Mouse (Mus musculus) midbrain, embryonic 15.5 days (tissue): ENCODE results near the gene Naa38. TPM values are rescaled to one million over a fixed set of nuclear protein-coding genes. Genes with fewer than 3 reads are reported as not detected.

Source experiments
- ATAC-seq: fragments of 200-750 bp; cut with Nextera tagmentation; replicated peaks from 2 replicates; pipeline ENCODE4 v1.8.0; 2017; ENCODE audit warnings: moderate TSS enrichment
- H3K27ac ChIP-seq: fragments of 300-500 bp; sonication (generic); 2 replicates; pipeline ENCODE4 v1.5.1; 2015; ENCODE audit warnings: mild to moderate bottlenecking, inconsistent platforms
- H3K27me3 ChIP-seq: fragments of 300-500 bp; sonication (generic); replicated peaks from 2 replicates; pipeline ENCODE4 v1.6.1; 2015; ENCODE audit warnings: inconsistent platforms
- H3K36me3 ChIP-seq: fragments of 300-500 bp; sonication (generic); replicated peaks from 2 replicates; pipeline ENCODE4 v1.6.1; 2015; ENCODE audit warnings: inconsistent platforms
- H3K4me1 ChIP-seq: fragments of 300-500 bp; sonication (generic); 2 replicates; pipeline ENCODE4 v1.6.1; 2015; ENCODE audit warnings: inconsistent platforms
- H3K4me2 ChIP-seq: fragments of 300-500 bp; sonication (generic); 2 replicates; pipeline ENCODE4 v1.6.1; 2015; ENCODE audit warnings: inconsistent platforms, mild to moderate bottlenecking, moderate library complexity
- H3K4me3 ChIP-seq: fragments of 300-500 bp; sonication (generic); 2 replicates; pipeline ENCODE4 v1.5.1; 2015; ENCODE audit warnings: mild to moderate bottlenecking, inconsistent platforms
- H3K9ac ChIP-seq: fragments of 300-500 bp; sonication (generic); 2 replicates; pipeline ENCODE4 v1.6.1; 2015; ENCODE audit warnings: mild to moderate bottlenecking, inconsistent platforms
- H3K9me3 ChIP-seq: fragments of 300-500 bp; sonication (generic); 2 replicates; pipeline ENCODE4 v1.6.1; 2016; ENCODE audit warnings: inconsistent platforms
- WGBS: fragments of 180-500 bp; shearing (Covaris S2); methylation state at CpG from one replicate; pipeline ENCODE4 v1.1.7; 2015; ENCODE audit warnings: mixed read lengths; 5-methylcytosine and 5-hydroxymethylcytosine counted together
- polyA plus RNA-seq: library from polyadenylated mRNA; unstranded; fragments of >200 nt; fragmentation: Nextera tagmentation; extraction: Ambion mirVana; gene quantifications from 2 replicates; pipeline ENCODE4 v1.2.1, GENCODE M21; 2015

The Naa38 gene
- polyA plus RNA-seq, 1 experiment from 2014 or later, result 101 TPM

DNA sequence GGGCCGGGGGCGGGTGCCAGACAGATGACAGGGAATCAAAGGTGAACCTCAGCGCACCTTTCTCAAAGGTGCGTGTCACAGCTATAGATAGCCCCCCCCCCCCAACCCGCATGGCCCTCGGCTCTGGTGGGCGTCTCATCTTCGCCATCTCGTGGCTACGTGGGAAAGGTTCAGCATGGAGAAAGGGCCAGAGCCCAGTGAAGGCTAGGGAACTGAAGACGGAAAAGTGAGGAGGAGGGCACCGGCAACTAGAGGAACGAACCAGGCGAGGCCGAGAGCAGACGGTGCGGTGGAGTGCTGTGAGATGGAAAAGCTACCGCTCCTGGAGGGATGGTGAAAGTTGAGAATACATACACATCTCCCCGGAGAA, 24.1 kb downstream of the Naa38 start:
- no peaks in the 10 kb centered on the region for H3K9me3 ChIP-seq
- under 1% methylated on average over 19 of the region's 19 CpGs for WGBS
- peak overlapping the region; percentile 96 for H3K27ac ChIP-seq
- no peaks in the 10 kb centered on the region for H3K36me3 ChIP-seq
- H3K4me2 ChIP-seq, result peak overlapping the region; percentile 89
- peak overlapping the region; percentile 28 for H3K9ac ChIP-seq
- peaks cover 31% of the 10 kb centered on the region for H3K27me3 ChIP-seq
- peak overlapping the region; percentile 55 for H3K4me3 ChIP-seq
- peaks cover 51% of the 10 kb centered on the region for H3K4me1 ChIP-seq
- ATAC-seq, result no peak

DNA sequence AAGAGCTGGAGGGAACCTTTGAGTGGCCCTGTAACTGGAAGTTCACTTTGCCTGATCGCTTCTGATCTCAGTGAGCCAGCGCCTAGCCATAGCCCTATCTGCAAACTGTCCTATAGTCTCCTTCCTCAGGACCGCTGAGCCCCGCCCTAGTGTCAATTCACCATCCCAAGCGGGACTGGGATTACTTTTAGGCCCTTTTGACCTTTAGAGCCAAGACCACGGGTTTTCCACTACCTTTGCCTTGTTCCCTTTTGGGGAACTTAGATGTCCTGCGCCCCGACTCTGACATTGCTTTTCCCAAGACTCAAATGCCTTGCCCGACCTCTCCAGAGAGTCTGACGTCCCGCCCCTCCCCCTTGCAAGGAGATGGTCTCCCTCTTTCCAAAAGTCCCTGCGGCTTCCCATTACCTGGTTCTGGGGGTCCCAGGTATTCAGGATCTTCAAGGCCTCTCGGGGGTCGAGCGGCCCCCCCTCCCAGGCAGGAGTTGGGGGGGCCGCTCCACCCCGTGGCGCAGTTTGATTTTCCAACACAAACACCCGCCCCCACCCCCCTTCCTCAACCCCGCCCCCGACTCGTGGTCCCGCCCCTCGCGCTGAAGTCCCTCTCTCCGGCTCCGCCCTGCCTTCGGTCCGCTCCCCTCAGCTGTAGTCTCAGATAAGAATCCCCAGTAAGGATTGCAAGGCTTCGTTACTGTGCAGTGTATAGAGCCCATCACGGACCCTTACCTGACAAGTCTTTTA, 24.7 kb downstream of the Naa38 start:
- H3K36me3 ChIP-seq, result no peaks in the 10 kb centered on the region
- peak overlapping the region; percentile 55 for H3K4me3 ChIP-seq
- H3K4me1 ChIP-seq, result peaks cover 45% of the 10 kb centered on the region
- peak overlapping the region; percentile 28 for H3K9ac ChIP-seq
- WGBS, result under 1% methylated on average over 30 of the region's 31 CpGs
- H3K4me2 ChIP-seq, result peak overlapping the region; percentile 89
- ATAC-seq, result no peak
- H3K27ac ChIP-seq, result peak overlapping the region; percentile 96
- H3K9me3 ChIP-seq, result no peaks in the 10 kb centered on the region
- peaks cover 31% of the 10 kb centered on the region for H3K27me3 ChIP-seq

DNA sequence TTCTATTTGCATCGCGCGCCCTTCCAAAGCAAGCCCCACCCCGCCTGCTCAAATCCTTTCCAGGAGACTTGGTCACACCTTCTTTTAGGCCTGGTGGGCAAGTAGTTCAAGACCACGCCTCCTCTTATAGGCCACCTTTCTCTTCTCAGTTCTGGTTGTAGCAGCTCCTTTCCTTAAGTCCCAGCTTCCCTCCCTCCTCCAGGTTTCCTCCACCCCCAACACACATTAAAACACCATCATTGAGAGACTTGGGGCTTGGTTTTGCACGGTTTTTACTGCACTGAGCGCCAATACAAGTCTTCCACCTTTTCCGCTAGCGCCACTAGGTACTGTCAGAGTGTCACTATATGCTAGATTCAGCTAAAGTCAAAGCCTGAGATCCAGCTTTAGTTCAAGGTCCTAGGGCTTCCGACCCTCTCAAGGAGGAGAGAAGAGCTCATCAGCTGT, 25.3 kb downstream of the Naa38 start:
- peak overlapping the region; percentile 28; the same call in 1 of the 2 replicates for H3K9ac ChIP-seq
- no peaks in the 10 kb centered on the region for H3K9me3 ChIP-seq
- H3K4me1 ChIP-seq, result peaks cover 44% of the 10 kb centered on the region
- H3K27me3 ChIP-seq, result peaks cover 31% of the 10 kb centered on the region
- H3K36me3 ChIP-seq, result no peaks in the 10 kb centered on the region
- 6% methylated on average over 10 of the region's 10 CpGs for WGBS
- H3K4me2 ChIP-seq, result peak overlapping the region; percentile 89
- no peak for ATAC-seq
- H3K27ac ChIP-seq, result no peak overlapping the region
- H3K4me3 ChIP-seq, result peak overlapping the region; percentile 55

- Histone ChIP-seq H3K27ac (no peak overlapping the region), H3K9ac (no peak overlapping the region; the same call in 1 of the 2 replicates), H3K9me3 (no peaks in the 10 kb centered on the region), H3K36me3 (no peaks in the 10 kb centered on the region), H3K4me2 (0 out of 2 replicates have a peak overlapping the region, but pooled peaks have one; percentile 3), H3K4me1 (peaks cover 44% of the 10 kb centered on the region), H3K4me3 (no peak overlapping the region), H3K27me3 (peaks cover 31% of the 10 kb centered on the region)
- 6% methylated on average over 25 of the region's 25 CpGs for WGBS
- no peak for ATAC-seq
Measured at GRCm38 (mm10) chr11:69421131-69421977, 26.1 kb downstream of the Naa38 start.

GRCm38 (mm10) chr11:69422842-69423241, 27.6 kb downstream of the Naa38 start:
- Histone ChIP-seq H3K9ac (no peak overlapping the region), H3K4me1 (peaks cover 33% of the 10 kb centered on the region), H3K27me3 (peaks cover 31% of the 10 kb centered on the region), H3K9me3 (no peaks in the 10 kb centered on the region), H3K4me2 (no peak overlapping the region), H3K27ac (no peak overlapping the region), H3K4me3 (no peak overlapping the region), H3K36me3 (no peaks in the 10 kb centered on the region)
- WGBS, result 93% methylated on average over 10 of the region's 10 CpGs
- no peak for ATAC-seq

DNA sequence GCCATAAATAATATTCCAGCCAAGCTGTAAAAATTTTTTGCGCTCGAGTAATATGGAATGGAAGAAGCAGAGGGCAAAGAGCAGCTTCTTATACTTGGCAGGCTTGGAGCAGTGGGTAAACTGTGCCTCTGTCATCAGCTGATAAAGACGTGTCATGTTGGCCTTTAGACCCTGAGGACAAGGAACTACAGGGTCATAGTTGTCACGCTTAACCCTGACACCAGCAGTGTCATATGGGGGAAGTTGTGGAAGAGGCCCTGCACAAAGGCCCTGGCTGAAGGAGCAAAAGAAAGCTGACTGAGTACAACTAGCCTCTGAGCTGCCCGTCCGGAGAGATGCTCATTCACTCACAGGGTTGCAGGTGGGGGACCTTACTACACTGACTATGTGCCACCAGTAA, 28.6 kb downstream of the Naa38 start:
- H3K27ac ChIP-seq, result no peak overlapping the region
- no peaks in the 10 kb centered on the region for H3K9me3 ChIP-seq
- H3K27me3 ChIP-seq, result peaks cover 31% of the 10 kb centered on the region
- no peak for ATAC-seq
- no peak overlapping the region for H3K4me3 ChIP-seq
- no peaks in the 10 kb centered on the region for H3K36me3 ChIP-seq
- no peak overlapping the region for H3K4me2 ChIP-seq
- H3K9ac ChIP-seq, result no peak overlapping the region
- WGBS, result 72% methylated on average over 6 of the region's 6 CpGs
- H3K4me1 ChIP-seq, result peaks cover 27% of the 10 kb centered on the region

GRCm38 (mm10) chr11:69426246-69426645, 31.0 kb downstream of the Naa38 start:
- H3K36me3 ChIP-seq, result no peaks in the 10 kb centered on the region
- peaks cover 24% of the 10 kb centered on the region for H3K27me3 ChIP-seq
- no peak overlapping the region for H3K27ac ChIP-seq
- no peak for ATAC-seq
- no peak overlapping the region for H3K4me3 ChIP-seq
- no peak overlapping the region for H3K4me2 ChIP-seq
- WGBS, result 83% methylated on average over 2 of the region's 2 CpGs
- H3K4me1 ChIP-seq, result 0 out of 2 replicates have a peak, but pooled peaks cover 4% of the 10 kb centered on the region
- no peak overlapping the region for H3K9ac ChIP-seq
- no peaks in the 10 kb centered on the region for H3K9me3 ChIP-seq

- H3K27ac ChIP-seq, result no peak overlapping the region
- no peak overlapping the region for H3K4me3 ChIP-seq
- no peak overlapping the region for H3K4me2 ChIP-seq
- peaks cover 3% of the 10 kb centered on the region; the same call in 1 of the 2 replicates for H3K4me1 ChIP-seq
- no peak for ATAC-seq
- no peaks in the 10 kb centered on the region for H3K36me3 ChIP-seq
- H3K27me3 ChIP-seq, result peaks cover 2% of the 10 kb centered on the region; the same call in 1 of the 2 replicates
- no peaks in the 10 kb centered on the region for H3K9me3 ChIP-seq
- WGBS, result 38% methylated on average over 4 of the region's 4 CpGs
- no peak overlapping the region for H3K9ac ChIP-seq
Measured at GRCm38 (mm10) chr11:69428751-69429150, 33.5 kb downstream of the Naa38 start.

DNA sequence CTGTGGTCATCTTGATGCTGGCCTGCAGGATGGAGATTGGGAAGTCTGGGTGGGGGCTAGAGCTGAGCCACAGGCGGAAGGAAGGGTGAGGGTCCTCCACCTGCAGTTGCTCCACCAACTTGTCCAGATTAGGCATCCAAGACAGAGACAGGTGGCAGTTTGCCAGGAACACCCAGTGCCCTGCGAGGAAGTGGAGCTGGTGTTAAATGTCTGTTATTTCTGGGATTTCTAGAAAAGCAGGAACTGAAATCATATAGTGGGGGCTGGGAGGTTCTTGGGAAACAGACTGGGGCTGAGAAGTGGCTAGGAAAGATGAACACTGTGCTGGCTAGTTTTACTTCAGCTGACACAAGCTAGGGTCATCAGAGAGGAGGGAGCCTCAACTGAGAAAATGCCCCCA, 34.0 kb downstream of the Naa38 start:
- Histone ChIP-seq H3K27me3 (no peaks in the 10 kb centered on the region), H3K9ac (no peak overlapping the region), H3K4me3 (no peak overlapping the region), H3K4me2 (no peak overlapping the region), H3K36me3 (no peaks in the 10 kb centered on the region), H3K9me3 (no peaks in the 10 kb centered on the region), H3K27ac (no peak overlapping the region), H3K4me1 (peaks cover 3% of the 10 kb centered on the region; the same call in 1 of the 2 replicates)
- WGBS, result 55% methylated on average over 2 of the region's 2 CpGs
- no peak for ATAC-seq

DNA sequence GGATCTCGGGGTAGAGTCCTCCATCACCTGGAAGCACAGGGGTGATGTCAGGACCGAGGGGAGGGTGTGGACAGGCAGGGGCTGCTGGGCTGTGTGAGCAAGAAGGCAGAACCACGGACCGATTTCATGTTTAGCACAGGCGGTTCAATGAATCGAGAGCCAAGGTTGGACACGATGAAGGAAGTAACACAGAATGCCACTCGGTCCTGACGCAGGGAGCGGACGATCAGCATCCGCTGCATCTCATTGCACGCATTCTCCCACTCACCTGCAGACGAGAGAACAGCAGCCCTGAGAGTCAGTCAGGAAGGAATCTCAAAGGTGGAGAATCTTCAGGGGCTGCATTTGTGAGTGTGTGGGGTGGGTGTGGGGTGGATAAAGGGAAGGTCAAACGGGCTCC, 35.3 kb downstream of the Naa38 start:
- ATAC-seq, result no peak
- no peaks in the 10 kb centered on the region for H3K27me3 ChIP-seq
- H3K9me3 ChIP-seq, result no peaks in the 10 kb centered on the region
- no peak overlapping the region for H3K27ac ChIP-seq
- H3K36me3 ChIP-seq, result no peaks in the 10 kb centered on the region
- H3K4me3 ChIP-seq, result no peak overlapping the region
- WGBS, result 88% methylated on average over 15 of the region's 15 CpGs
- H3K4me1 ChIP-seq, result peaks cover 3% of the 10 kb centered on the region; the same call in 1 of the 2 replicates
- H3K4me2 ChIP-seq, result no peak overlapping the region
- H3K9ac ChIP-seq, result no peak overlapping the region

DNA sequence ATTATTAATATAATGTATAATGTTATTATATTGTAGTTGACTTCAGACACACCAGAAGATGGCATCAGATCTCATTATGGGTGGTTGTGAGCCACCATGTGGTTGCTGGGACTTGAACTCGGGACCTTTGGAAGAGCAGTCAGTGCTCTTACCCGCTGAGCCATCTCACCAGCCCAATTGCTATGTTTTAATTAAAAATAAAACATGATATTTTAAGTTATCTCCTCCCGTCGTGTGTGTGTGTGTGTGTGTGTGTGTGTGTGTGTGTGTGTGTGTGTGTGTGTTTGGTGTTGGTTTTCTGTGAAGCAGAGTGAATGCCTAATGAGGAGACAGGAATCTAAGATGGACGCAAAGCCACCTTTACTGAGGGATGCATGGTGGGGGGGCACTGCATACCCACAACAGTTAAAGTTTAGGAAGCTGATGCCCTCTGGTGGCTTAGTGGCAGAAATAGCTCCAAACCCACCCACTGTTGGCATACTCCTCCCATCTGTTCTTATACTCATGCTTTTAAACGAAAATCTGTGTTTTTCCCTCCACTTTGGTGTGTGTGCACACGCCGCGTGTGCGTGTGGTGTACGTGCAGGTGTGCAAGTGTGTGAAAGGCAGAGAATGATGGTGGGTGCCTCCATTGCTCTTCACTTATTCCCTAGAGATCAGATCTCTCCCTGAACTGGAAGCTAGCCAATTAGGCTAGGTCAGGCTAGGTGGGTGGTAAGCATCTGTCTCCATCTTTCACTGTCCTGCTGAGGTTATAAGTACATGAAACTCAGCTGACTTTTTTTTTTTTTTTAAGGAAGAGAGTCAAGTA, 36.7 kb downstream of the Naa38 start:
- H3K4me2 ChIP-seq, result 0 out of 2 replicates have a peak overlapping the region, but pooled peaks have one; percentile 13
- H3K27ac ChIP-seq, result no peak overlapping the region
- ATAC-seq, result peak; percentile 78

DNA sequence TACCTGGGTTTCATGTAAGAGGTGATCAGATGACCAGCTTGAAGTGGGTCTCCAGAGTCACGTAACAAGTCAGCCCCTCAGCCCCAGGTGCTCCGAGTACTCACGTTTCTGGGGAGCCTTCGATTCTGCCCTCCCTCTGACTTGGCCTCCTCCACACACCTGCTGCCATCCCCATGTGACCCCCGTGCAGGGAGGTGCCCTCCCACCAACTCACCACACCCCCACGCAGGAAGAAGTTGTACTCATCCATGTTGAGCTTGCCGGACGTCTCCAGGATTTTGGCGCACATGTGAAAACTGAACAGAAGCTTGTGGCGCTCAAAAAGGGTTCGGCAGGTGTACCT, 37.3 kb downstream of the Naa38 start:
- WGBS, result 77% methylated on average over 11 of the region's 11 CpGs
- no peaks in the 10 kb centered on the region for H3K9me3 ChIP-seq
- no peak for ATAC-seq

More for the DNA sequence above, 36.7 kb downstream of the Naa38 start:
- Histone ChIP-seq H3K4me3 (no peak overlapping the region), H3K4me1 (peaks cover 3% of the 10 kb centered on the region; the same call in 1 of the 2 replicates), H3K9me3 (no peaks in the 10 kb centered on the region), H3K36me3 (no peaks in the 10 kb centered on the region), H3K27me3 (no peaks in the 10 kb centered on the region), H3K9ac (no peak overlapping the region)
- WGBS, result 28% methylated on average over 11 of the region's 11 CpGs

More for the DNA sequence above, 37.3 kb downstream of the Naa38 start:
- Histone ChIP-seq H3K36me3 (no peaks in the 10 kb centered on the region), H3K4me3 (no peak overlapping the region), H3K4me1 (peaks cover 3% of the 10 kb centered on the region; the same call in 1 of the 2 replicates), H3K27me3 (no peaks in the 10 kb centered on the region), H3K4me2 (no peak overlapping the region), H3K9ac (no peak overlapping the region), H3K27ac (no peak overlapping the region)
